ENCODE assay signal across 26 mouse cellular contexts in the genomic region with DNA sequence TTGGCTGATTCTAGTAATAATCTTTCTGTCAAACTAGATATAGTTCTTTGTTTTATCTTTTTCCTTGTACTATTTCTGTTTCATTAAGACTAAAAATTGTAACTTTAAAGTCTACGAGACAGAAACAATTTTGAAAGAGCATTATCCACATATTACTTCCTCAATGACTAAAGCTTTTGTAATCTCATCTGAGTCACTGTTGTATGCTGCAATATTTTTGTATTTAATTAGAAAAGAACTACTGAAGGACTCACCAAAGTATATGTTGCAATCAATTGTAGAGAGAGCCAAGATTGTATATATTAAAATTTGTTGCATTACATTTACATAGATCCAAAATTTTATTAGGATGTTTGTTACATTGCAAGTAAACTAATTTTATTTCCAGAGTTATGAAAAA.
"Had no signal": no experiment of that assay in that cellular context is flagged by ENCODE, and none has a peak within 500 bp of the region (broad histone marks: within the 10 kb centered on the region; RNA-seq: fewer than 3 reads in every experiment).

No protein-coding gene starts in this region.

- DNase-seq: gastrocnemius, postnatal 14 days; gastrocnemius, postnatal 36 days; heart, adult 18-20 months; heart, postnatal 10 days; heart, postnatal 4 days; kidney, adult 11 months; kidney, adult 2 months; kidney, adult 9 months; kidney, postnatal 14 days; kidney, postnatal 36 days; layer of hippocampus, adult 9-11 months; layer of hippocampus, postnatal 36 days; liver; liver, embryonic 13.5 days had no signal

- ATAC-seq: hindbrain, postnatal 0 days; intestine, embryonic 16.5 days had no signal

- H3K27me3 ChIP-seq: heart, embryonic 12.5 days; hindbrain, embryonic 12.5 days; hindbrain, embryonic 15.5 days; kidney, embryonic 15.5 days; limb, embryonic 12.5 days; liver, embryonic 13.5 days had no signal

- H3K36me3 ChIP-seq: heart, embryonic 10.5 days; heart, embryonic 12.5 days; hindbrain, embryonic 10.5 days; hindbrain, embryonic 12.5 days; hindbrain, embryonic 15.5 days; kidney, embryonic 15.5 days; limb, embryonic 10.5 days; limb, embryonic 12.5 days; liver, embryonic 13.5 days had no signal

- H3K4me1 ChIP-seq: heart, embryonic 10.5 days; heart, embryonic 12.5 days; hindbrain, embryonic 10.5 days; hindbrain, embryonic 12.5 days; hindbrain, embryonic 15.5 days; kidney, embryonic 15.5 days; limb, embryonic 10.5 days; limb, embryonic 12.5 days; liver, embryonic 13.5 days had no signal

- H3K9ac ChIP-seq: heart, embryonic 12.5 days; hindbrain, embryonic 12.5 days; hindbrain, embryonic 15.5 days; kidney, embryonic 15.5 days; limb, embryonic 12.5 days; liver, embryonic 13.5 days had no signal

- H3K4me2 ChIP-seq: heart, embryonic 12.5 days; hindbrain, embryonic 12.5 days; hindbrain, embryonic 15.5 days; kidney, embryonic 15.5 days; limb, embryonic 12.5 days; liver, embryonic 11.5 days; liver, embryonic 13.5 days had no signal

- H3K4me3 ChIP-seq: heart, embryonic 10.5 days; heart, embryonic 12.5 days; hindbrain, embryonic 10.5 days; hindbrain, embryonic 12.5 days; hindbrain, embryonic 15.5 days; kidney, embryonic 15.5 days; limb, embryonic 10.5 days; limb, embryonic 12.5 days; liver, embryonic 13.5 days had no signal

- H3K27ac ChIP-seq: heart, embryonic 10.5 days; hindbrain, embryonic 10.5 days; hindbrain, embryonic 12.5 days; hindbrain, embryonic 15.5 days; hindbrain, postnatal 0 days; kidney, embryonic 15.5 days; kidney, postnatal 0 days; limb, embryonic 10.5 days; limb, embryonic 12.5 days; liver, embryonic 13.5 days had no signal

- H3K9me3 ChIP-seq: heart, embryonic 10.5 days; heart, embryonic 12.5 days; hindbrain, embryonic 10.5 days; hindbrain, embryonic 12.5 days; hindbrain, embryonic 15.5 days; kidney, embryonic 15.5 days; limb, embryonic 10.5 days; limb, embryonic 12.5 days; liver, embryonic 13.5 days had no signal
